Mouse (Mus musculus) stomach, embryonic 15.5 days (tissue): Measurements from ENCODE around the gene Wfdc12. TPM values are rescaled to one million over a fixed set of nuclear protein-coding genes. Genes with fewer than 3 reads are reported as not detected.

Experiments
- ATAC-seq: fragments of 200-750 bp; cut with Nextera tagmentation; 2 replicates; pipeline ENCODE4 v1.8.0; 2017; ENCODE audit warnings: low read depth, moderate number of reproducible peaks, moderate TSS enrichment; ENCODE audit not compliant: insufficient read depth, low FRiP score
- H3K27ac ChIP-seq: fragments of 300-500 bp; sonication (generic); 2 replicates; pipeline ENCODE4 v1.5.1; 2015; ENCODE audit warnings: mild to moderate bottlenecking, inconsistent platforms
- H3K27me3 ChIP-seq: fragments of 300-500 bp; sonication (generic); replicated peaks from 2 replicates; pipeline ENCODE4 v1.6.1; 2015; ENCODE audit warnings: inconsistent platforms
- H3K36me3 ChIP-seq: fragments of 300-500 bp; sonication (generic); 2 replicates; pipeline ENCODE4 v1.6.1; 2015; ENCODE audit warnings: inconsistent platforms
- H3K4me1 ChIP-seq: fragments of 300-500 bp; sonication (generic); 2 replicates; pipeline ENCODE4 v1.6.1; 2015; ENCODE audit warnings: inconsistent platforms
- H3K4me2 ChIP-seq: fragments of 300-500 bp; sonication (generic); 2 replicates; pipeline ENCODE4 v1.6.1; 2015; ENCODE audit warnings: mild to moderate bottlenecking, inconsistent platforms
- H3K4me3 ChIP-seq: fragments of 300-500 bp; sonication (generic); replicated peaks from 2 replicates; pipeline ENCODE4 v1.5.1; 2015; ENCODE audit warnings: inconsistent platforms
- H3K9ac ChIP-seq: fragments of 300-500 bp; sonication (generic); 2 replicates; pipeline ENCODE4 v1.6.1; 2015; ENCODE audit warnings: inconsistent platforms
- H3K9me3 ChIP-seq: fragments of 300-500 bp; sonication (generic); 2 replicates; pipeline ENCODE4 v1.6.1; 2016; ENCODE audit warnings: inconsistent platforms
- WGBS: fragments of 180-500 bp; shearing (Covaris S2); methylation state at CpG from one replicate; pipeline ENCODE4 v1.1.7; 2015; 5-methylcytosine and 5-hydroxymethylcytosine counted together
- polyA plus RNA-seq: library from polyadenylated mRNA; unstranded; fragments of >200 nt; fragmentation: Nextera tagmentation; extraction: Ambion mirVana; gene quantifications from 2 replicates; pipeline ENCODE4 v1.2.1, GENCODE M21; 2015

Wfdc12 gene
- polyA plus RNA-seq, 1 experiment from 2014 or later, result not detected

DNA sequence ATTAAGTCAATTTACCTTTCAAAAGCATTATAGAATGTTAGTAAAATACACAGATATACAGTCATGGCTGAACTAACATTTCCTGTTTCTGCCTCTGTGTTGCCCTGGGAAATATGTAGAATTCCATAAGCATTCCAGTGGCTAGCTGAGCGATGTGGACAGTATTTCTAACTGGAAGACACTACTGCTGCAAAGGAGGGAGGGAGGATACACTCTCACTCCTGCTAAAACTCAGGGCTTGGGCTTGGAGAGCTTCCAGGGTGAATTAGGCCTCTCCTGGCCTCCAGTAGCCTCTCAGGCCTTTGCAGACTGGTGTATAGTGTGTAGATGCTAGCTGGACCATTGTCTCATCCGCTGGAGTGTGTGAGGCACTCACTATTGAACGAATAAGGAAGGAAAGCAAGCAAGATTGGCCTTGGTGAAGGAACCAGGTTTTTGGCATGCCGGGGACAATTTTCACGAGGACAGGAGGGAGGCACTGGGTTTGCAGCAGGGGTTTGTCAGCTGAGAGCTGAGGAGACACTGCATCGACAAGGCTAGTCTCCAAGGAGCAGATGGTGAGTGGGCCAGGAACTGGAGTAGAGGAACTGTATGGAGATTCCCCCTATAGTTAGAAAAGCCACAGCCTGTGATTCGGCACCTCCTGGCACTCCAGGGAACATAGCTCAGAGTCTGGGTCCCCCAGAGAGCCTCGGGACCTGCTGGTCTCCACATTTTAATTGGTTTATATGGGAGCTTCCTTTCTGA is 15.6 kb downstream of the Wfdc12 start:
- Histone ChIP-seq H3K27ac (no peak overlapping the region), H3K4me1 (0 out of 2 replicates have a peak, but pooled peaks cover 4% of the 10 kb centered on the region), H3K36me3 (no peaks in the 10 kb centered on the region), H3K27me3 (peaks cover 22% of the 10 kb centered on the region), H3K9ac (no peak overlapping the region), H3K9me3 (no peaks in the 10 kb centered on the region), H3K4me2 (no peak overlapping the region), H3K4me3 (no peak overlapping the region)
- WGBS, result 68% methylated on average over 8 of the region's 8 CpGs
- ATAC-seq, result no peak

GRCm38 (mm10) chr2:164173394-164173793 is 17.0 kb downstream of the Wfdc12 start:
- no peak for ATAC-seq
- H3K4me2 ChIP-seq, result no peak overlapping the region
- no peaks in the 10 kb centered on the region for H3K9me3 ChIP-seq
- peaks cover 8% of the 10 kb centered on the region for H3K4me1 ChIP-seq
- H3K9ac ChIP-seq, result no peak overlapping the region
- no peak overlapping the region for H3K4me3 ChIP-seq
- H3K27ac ChIP-seq, result no peak overlapping the region
- 70% methylated on average over 3 of the region's 3 CpGs for WGBS
- H3K36me3 ChIP-seq, result no peaks in the 10 kb centered on the region
- H3K27me3 ChIP-seq, result peaks cover 36% of the 10 kb centered on the region

- Histone ChIP-seq H3K9ac (no peak within 1 kb of the TSS), H3K36me3 (no peaks in the 10 kb centered on the region)
- ATAC-seq, result no peak
Observed at GRCm38 (mm10) chr2:164170902-164171301, 19.5 kb downstream of the Wfdc12 start, which contains the start of gene Kcns1. Gene Kcns1 (minus strand): TSS chr2:164171113.

DNA sequence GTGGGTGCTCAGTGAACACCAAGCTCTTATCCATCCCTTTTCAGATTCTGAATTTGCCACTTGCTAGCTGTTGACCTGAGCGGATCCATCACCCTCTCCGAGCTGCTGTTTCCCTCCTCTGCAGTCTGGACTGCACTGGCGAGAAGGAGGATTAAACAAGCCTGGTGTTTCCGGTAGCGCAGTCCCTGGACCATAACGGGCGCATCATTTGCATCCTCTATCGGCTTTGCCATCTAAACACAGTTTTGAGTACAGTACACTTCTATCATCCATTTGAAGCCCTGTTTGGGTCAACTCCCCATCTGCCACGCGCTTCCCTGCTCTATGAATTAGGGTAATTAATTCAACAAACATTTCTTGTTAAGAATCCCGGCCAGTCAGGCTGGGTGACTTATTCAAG is 20.1 kb downstream of the Wfdc12 start:
- WGBS, result 6% methylated on average over 11 of the region's 11 CpGs
- Histone ChIP-seq H3K9me3 (no peaks in the 10 kb centered on the region), H3K27me3 (peaks cover 62% of the 10 kb centered on the region), H3K4me2 (peak overlapping the region; percentile 59), H3K36me3 (no peaks in the 10 kb centered on the region), H3K9ac (no peak overlapping the region), H3K4me1 (peaks cover 17% of the 10 kb centered on the region), H3K4me3 (no peak overlapping the region), H3K27ac (no peak overlapping the region)
- no peak for ATAC-seq

More at GRCm38 (mm10) chr2:164170902-164171301, 19.5 kb downstream of the Wfdc12 start, which contains the start of gene Kcns1:
- Histone ChIP-seq H3K27ac (no peak within 1 kb of the TSS), H3K9me3 (no peaks in the 10 kb centered on the region), H3K4me3 (peak within 1 kb of the TSS; percentile 33), H3K4me1 (peaks cover 17% of the 10 kb centered on the region), H3K4me2 (peak within 1 kb of the TSS; percentile 59), H3K27me3 (peaks cover 61% of the 10 kb centered on the region)
- 1% methylated on average over 24 of the region's 29 CpGs for WGBS

DNA sequence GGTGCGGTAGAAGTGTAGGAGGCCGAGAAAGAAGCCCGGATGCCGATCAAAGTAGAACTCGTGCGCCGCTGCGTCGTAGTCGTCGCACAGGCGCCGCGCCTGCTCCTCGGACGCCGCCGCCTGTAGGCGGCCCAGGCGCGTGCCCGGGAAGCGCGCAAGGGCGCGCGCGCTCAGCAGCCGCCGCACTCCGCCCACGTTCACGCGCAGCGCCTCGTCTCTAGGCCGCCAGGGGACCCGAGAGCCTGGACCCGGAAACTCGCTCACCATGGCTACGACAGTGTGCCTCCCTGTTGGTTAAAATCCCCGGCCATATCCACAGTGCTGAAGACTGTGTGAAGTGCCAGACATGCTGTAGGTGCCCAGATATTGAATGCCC is 21.8 kb downstream of the Wfdc12 start:
- Histone ChIP-seq H3K9me3 (no peaks in the 10 kb centered on the region), H3K27me3 (peaks cover 62% of the 10 kb centered on the region), H3K4me1 (peaks cover 17% of the 10 kb centered on the region), H3K36me3 (no peaks in the 10 kb centered on the region), H3K4me2 (peak overlapping the region; percentile 73), H3K27ac (no peak overlapping the region), H3K4me3 (peak overlapping the region; percentile 36), H3K9ac (no peak overlapping the region)
- 10% methylated on average over 42 of the region's 42 CpGs for WGBS
- no peak for ATAC-seq

- H3K9ac ChIP-seq, result no peak overlapping the region
- no peak overlapping the region for H3K27ac ChIP-seq
- H3K4me3 ChIP-seq, result peak overlapping the region; percentile 36
- peaks cover 17% of the 10 kb centered on the region for H3K4me1 ChIP-seq
- ATAC-seq, result no peak
- no peaks in the 10 kb centered on the region for H3K9me3 ChIP-seq
- H3K36me3 ChIP-seq, result no peaks in the 10 kb centered on the region
- H3K27me3 ChIP-seq, result peaks cover 62% of the 10 kb centered on the region
- WGBS, result 12% methylated on average over 90 of the region's 90 CpGs
- H3K4me2 ChIP-seq, result peak overlapping the region; percentile 73
Observed at GRCm38 (mm10) chr2:164167752-164168570, 22.4 kb downstream of the Wfdc12 start.

- ATAC-seq, result no peak
- 89% methylated on average over 5 of the region's 5 CpGs for WGBS
- H3K4me3 ChIP-seq, result no peak overlapping the region
- peaks cover 13% of the 10 kb centered on the region for H3K4me1 ChIP-seq
- no peak overlapping the region for H3K9ac ChIP-seq
- H3K27ac ChIP-seq, result no peak overlapping the region
- H3K4me2 ChIP-seq, result no peak overlapping the region
- no peaks in the 10 kb centered on the region for H3K9me3 ChIP-seq
- peaks cover 41% of the 10 kb centered on the region for H3K27me3 ChIP-seq
- H3K36me3 ChIP-seq, result no peaks in the 10 kb centered on the region
Observed at GRCm38 (mm10) chr2:164164941-164165340, 25.5 kb downstream of the Wfdc12 start.

GRCm38 (mm10) chr2:164161515-164162055 is 28.8 kb downstream of the Wfdc12 start:
- no peak for ATAC-seq
- H3K27me3 ChIP-seq, result peaks cover 8% of the 10 kb centered on the region
- H3K4me1 ChIP-seq, result no peaks in the 10 kb centered on the region
- H3K4me2 ChIP-seq, result no peak overlapping the region
- no peak overlapping the region for H3K9ac ChIP-seq
- 71% methylated on average over 11 of the region's 11 CpGs for WGBS
- no peak overlapping the region for H3K4me3 ChIP-seq
- no peak overlapping the region for H3K27ac ChIP-seq
- no peaks in the 10 kb centered on the region for H3K36me3 ChIP-seq
- H3K9me3 ChIP-seq, result no peaks in the 10 kb centered on the region

GRCm38 (mm10) chr2:164158838-164159237 is 31.6 kb downstream of the Wfdc12 start:
- ATAC-seq, result no peak
- no peaks in the 10 kb centered on the region for H3K36me3 ChIP-seq
- H3K4me2 ChIP-seq, result no peak overlapping the region
- H3K27me3 ChIP-seq, result no peaks in the 10 kb centered on the region
- no peak overlapping the region for H3K27ac ChIP-seq
- no peak overlapping the region for H3K9ac ChIP-seq
- WGBS, result 88% methylated on average over 2 of the region's 2 CpGs
- no peaks in the 10 kb centered on the region for H3K9me3 ChIP-seq
- no peaks in the 10 kb centered on the region for H3K4me1 ChIP-seq
- H3K4me3 ChIP-seq, result no peak overlapping the region

- Histone ChIP-seq H3K4me2 (no peak overlapping the region), H3K9ac (no peak overlapping the region), H3K27me3 (no peaks in the 10 kb centered on the region), H3K9me3 (no peaks in the 10 kb centered on the region), H3K4me1 (no peaks in the 10 kb centered on the region), H3K27ac (no peak overlapping the region), H3K4me3 (no peak overlapping the region), H3K36me3 (0 out of 2 replicates have a peak, but pooled peaks cover 9% of the 10 kb centered on the region)
- 80% methylated on average over 7 of the region's 7 CpGs for WGBS
- ATAC-seq, result no peak
Observed at GRCm38 (mm10) chr2:164156158-164156557, 34.2 kb downstream of the Wfdc12 start.

DNA sequence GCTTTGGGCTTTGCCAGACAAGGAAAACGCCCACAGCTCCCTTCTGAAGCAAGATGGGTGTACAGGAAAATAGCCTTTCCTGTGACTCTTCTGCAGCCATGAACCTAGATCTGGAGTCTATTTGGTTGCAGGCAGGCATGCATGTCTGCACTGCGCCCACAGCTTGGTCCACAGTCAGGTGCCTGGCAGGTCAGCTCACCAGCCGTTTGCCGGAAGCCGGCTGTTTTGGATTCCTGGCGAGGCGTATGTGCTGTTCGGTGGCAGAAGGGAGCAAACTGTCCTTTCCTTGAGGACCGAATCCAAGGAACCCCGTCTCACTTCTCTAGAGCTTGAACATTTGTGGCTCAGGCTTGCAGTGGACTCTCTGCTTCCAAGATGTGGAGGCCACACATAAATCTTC is 36.4 kb downstream of the Wfdc12 start:
- H3K4me3 ChIP-seq, result no peak overlapping the region
- no peaks in the 10 kb centered on the region for H3K4me1 ChIP-seq
- no peaks in the 10 kb centered on the region for H3K27me3 ChIP-seq
- H3K27ac ChIP-seq, result no peak overlapping the region
- H3K4me2 ChIP-seq, result no peak overlapping the region
- ATAC-seq, result no peak
- H3K36me3 ChIP-seq, result 0 out of 2 replicates have a peak, but pooled peaks cover 9% of the 10 kb centered on the region
- no peak overlapping the region for H3K9ac ChIP-seq
- 94% methylated on average over 10 of the region's 10 CpGs for WGBS
- H3K9me3 ChIP-seq, result no peaks in the 10 kb centered on the region

DNA sequence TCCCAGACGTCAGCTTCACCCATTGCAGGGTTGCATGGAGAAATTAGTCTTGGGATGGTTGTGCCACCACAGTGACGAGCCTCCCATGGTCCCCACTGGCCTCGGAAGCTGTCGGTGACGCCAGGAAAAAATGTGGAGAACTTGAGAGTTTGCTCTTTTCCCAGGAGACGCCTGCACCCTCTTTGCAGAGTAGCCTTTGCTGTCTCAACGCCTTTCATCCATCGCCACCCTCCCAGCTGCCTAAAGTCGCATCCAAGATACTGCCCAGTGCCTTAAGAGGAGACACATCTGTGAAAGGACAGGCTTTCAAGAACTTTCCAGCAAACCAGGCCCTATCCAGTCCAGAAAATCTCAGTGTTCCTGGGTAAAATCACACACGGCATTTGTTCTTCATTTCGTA is 38.1 kb downstream of the Wfdc12 start:
- Histone ChIP-seq H3K4me2 (no peak overlapping the region), H3K9me3 (no peaks in the 10 kb centered on the region), H3K27ac (no peak overlapping the region), H3K4me3 (no peak overlapping the region), H3K36me3 (0 out of 2 replicates have a peak, but pooled peaks cover 9% of the 10 kb centered on the region), H3K4me1 (no peaks in the 10 kb centered on the region), H3K27me3 (no peaks in the 10 kb centered on the region), H3K9ac (no peak overlapping the region)
- 91% methylated on average over 11 of the region's 11 CpGs for WGBS
- no peak for ATAC-seq
